Mouse (Mus musculus): ENCODE results near the gene Rif1.
A peak's percentile ranks its signal among the peaks of the same experiment; 100 is the strongest.
"Not testable (repeated sequence)": the region's sequence is repeated elsewhere in the genome, so short reads cannot be mapped to it uniquely, and the experiment has no call there.

Rif1 gene

GRCm38 (mm10) chr2:52073141-52073904 lies 691 bp downstream of the Rif1 start:
- DNase-seq = peak in 1 of 2 experiments; percentile 36

GRCm38 (mm10) chr2:52078666-52079065 lies 6.0 kb downstream of the Rif1 start:
- DNase-seq = no peak

GRCm38 (mm10) chr2:52084013-52084412 lies 11.4 kb downstream of the Rif1 start:
- DNase-seq = no peak

DNA sequence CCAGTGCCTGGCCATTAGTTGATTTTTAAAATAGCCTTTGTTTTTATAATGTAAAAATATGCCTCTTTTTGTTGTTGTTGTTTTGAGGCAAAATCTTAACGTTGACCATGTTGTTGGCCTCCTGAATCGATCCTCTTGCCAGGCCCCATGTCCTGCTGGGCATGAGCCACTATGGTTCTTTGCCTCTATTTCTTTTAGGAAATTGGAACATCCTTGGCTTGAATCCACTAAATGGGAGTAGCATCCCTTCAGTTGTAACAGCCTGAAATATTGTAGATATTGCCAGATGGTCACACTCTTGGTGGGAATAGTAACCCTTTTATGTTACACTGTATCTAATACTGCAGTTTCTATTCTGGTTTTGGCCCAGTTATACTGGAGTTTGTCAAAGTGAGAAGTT lies 11.9 kb downstream of the Rif1 start:
- DNase-seq = peak; percentile 63 to 69

- DNase-seq = no peak
These were observed 41.5 kb downstream of the Rif1 start for GRCm38 (mm10) chr2:52114086-52114485.

GRCm38 (mm10) chr2:52131370-52131769 lies 58.7 kb downstream of the Rif1 start:
- DNase-seq = not testable (repeated sequence)

- DNase-seq = no peak
These were observed 60.7 kb downstream of the Rif1 start for GRCm38 (mm10) chr2:52133351-52133750.

DNA sequence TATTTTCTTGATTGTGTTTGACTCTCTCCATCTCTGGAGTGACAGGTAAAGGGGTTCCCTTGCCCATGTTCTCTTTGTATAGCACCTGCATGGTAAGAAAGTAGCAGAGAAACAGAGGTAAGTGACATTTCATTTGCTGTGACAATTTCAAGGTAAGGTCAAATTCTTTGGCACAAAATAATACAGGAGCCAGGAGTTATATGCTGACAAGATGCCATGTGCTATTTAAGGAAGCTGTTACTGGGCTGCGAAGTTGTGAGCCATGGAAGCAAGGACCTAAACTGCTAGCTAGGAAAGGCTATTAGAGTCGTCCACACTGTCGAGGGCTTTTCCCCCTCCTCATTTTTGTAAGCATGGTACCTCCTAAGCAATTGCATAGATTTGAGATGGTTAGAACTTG lies 80.4 kb downstream of the Rif1 start:
- DNase-seq = no peak

DNA sequence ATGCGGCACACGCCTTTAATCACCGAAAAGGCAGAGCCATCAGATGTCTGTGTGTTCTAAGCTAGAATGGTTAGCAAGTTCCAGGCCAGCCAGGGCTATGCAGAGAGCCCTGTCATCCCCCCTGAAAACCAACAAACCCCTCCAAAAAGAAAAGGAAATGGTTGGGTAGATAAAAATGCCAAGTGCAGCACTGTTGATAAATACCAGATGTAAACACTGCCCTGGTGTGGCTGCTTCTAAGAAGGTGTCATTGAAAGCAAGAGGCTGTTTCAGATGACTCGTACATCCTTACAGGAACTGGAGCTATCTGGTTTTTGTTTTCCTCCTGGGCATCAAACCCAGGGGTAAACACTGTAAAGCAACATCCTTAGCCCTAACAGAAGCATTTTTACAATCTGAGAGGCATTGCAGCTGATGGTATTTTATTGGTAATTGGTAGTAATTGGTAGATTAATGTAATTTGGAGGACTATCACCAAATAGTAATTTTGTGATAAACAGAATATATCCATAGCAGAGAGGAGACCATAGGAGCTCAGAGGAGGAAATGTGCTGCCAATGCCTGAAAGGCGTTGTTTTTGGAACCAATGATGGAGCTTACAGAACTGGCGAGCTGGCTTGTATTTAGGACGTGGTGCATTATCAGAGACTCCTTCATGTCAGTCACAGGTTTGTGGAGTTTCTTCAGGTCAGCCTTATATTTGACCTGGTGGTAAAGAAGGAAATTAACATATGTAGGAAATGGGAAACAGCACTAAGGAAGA lies 96.8 kb downstream of the Rif1 start:
- no peak for DNase-seq
